Mouse (Mus musculus): ENCODE results near the gene Pbx2.
A peak's percentile ranks its signal among the peaks of the same experiment; 100 is the strongest.

Gene Pbx2

GRCm38 (mm10) chr17:34603375-34604060 lies 12.5 kb downstream of the Pbx2 start, which contains the start of gene Rnf5:
Gene Rnf5 (minus strand): TSS chr17:34603690.
- peak; percentile 100 for DNase-seq (ENCODE audit: low read depth, low spot score)

- peak; percentile 100 for DNase-seq (ENCODE audit: low read depth, low spot score)
Measured at GRCm38 (mm10) chr17:34604061-34604508, 13.0 kb downstream of the Pbx2 start, which contains the start of gene Agpat1. Gene Agpat1 (plus strand): TSS chr17:34604262.

- DNase-seq (ENCODE audit: low read depth, low spot score) = no peak
Measured at GRCm38 (mm10) chr17:34604511-34605237, 13.6 kb downstream of the Pbx2 start.

- DNase-seq (ENCODE audit: low read depth, low spot score) = peak; percentile 88
Measured at GRCm38 (mm10) chr17:34605609-34606008, 14.5 kb downstream of the Pbx2 start.

- no peak for DNase-seq (ENCODE audit: low read depth, low spot score)
Measured at GRCm38 (mm10) chr17:34606186-34607039, 15.3 kb downstream of the Pbx2 start.

DNA sequence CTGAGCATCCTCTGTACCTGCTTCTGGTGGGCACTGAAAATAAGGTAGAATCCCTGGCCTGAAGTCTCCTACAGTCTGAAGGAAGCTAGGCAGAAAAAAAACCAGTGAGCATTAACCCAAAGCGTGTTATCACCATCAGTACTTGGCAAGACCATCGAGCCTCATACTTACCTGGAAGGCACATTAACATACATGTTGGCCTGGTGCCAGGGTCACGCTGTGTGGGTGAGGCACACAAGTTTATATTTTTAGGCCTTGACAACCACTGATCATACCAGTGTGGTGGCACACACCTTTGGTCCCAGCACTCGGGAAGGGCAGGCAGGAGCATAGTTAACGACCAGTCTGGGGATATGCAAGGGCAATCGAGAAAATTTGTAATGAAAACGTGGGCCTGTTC lies 16.9 kb downstream of the Pbx2 start:
- DNase-seq (ENCODE audit: low read depth, low spot score) = no peak

DNA sequence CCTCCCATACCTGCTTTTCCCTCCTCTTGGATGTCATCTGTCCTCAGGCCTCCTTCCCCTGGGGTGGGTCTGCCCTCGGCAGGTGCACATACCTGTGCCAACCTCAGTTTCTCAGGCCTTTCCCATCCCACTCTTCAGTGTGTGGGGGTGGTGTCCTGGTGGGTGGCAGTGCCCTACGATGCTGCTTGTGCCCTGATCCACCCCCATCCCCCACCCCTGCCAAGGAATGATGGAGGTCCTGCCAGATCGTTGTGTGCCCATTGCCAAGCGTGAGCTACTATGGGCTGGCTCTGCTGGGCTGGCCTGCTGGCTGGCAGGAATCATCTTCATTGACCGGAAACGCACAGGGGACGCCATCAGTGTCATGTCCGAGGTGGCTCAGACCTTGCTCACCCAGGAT lies 20.0 kb downstream of the Pbx2 start:
- DNase-seq (ENCODE audit: low read depth, low spot score) = no peak

GRCm38 (mm10) chr17:34613054-34613645 lies 22.1 kb downstream of the Pbx2 start:
- DNase-seq (ENCODE audit: low read depth, low spot score) = no peak

GRCm38 (mm10) chr17:34613830-34614229 lies 22.8 kb downstream of the Pbx2 start:
- no peak for DNase-seq (ENCODE audit: low read depth, low spot score)

DNA sequence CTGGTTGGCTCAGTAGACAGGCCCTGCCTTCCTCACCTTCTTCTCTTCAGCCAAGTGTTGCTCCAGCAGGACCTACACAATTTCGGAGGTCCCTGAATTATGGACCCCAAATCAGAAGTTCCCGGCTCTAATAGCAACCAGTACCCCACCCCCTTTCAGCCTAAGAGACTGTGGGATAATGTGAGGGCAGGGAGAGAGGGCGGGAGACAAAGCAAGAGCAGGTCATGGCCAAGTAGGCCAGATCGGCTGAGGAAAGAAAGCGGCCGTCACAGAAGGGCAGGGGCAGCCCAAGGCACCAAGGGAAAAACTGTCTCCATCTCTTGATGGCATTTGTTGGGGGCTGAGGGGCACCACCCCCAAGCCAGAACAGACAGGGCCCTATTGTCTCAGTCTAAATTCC lies 24.8 kb downstream of the Pbx2 start, which contains the start of gene Egfl8:
Gene Egfl8 (minus strand): TSS at position 101 of the 400 bp plus-strand sequence.
- no peak for DNase-seq (ENCODE audit: low read depth, low spot score)

GRCm38 (mm10) chr17:34618999-34619398 lies 27.9 kb downstream of the Pbx2 start:
- DNase-seq (ENCODE audit: low read depth, low spot score) = peak; percentile 56

DNA sequence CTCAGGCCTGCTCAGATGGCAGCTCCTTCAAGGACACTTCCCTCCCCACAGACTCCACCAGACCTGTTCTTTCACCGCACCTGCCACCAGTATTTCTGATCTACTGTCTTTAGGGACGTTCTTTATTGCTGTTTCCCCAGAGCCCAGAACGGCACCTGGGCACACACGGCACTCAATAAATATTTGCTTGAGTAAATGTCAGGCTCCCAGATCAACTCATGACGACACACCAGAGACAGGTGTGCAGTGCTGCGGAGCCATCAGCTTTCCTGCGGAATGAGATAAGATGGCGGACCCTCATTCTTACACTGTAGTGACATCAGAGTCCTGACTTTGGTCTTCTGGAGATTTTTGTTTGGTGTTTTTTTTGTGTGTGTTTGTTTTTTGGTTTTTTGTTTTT lies 29.9 kb downstream of the Pbx2 start:
- DNase-seq (ENCODE audit: low read depth, low spot score) = no peak

- no peak for DNase-seq (ENCODE audit: low read depth, low spot score)
Measured at GRCm38 (mm10) chr17:34623161-34623560, 32.1 kb downstream of the Pbx2 start.

- no peak for DNase-seq (ENCODE audit: low read depth, low spot score)
Measured at GRCm38 (mm10) chr17:34624981-34625380, 33.9 kb downstream of the Pbx2 start.

DNA sequence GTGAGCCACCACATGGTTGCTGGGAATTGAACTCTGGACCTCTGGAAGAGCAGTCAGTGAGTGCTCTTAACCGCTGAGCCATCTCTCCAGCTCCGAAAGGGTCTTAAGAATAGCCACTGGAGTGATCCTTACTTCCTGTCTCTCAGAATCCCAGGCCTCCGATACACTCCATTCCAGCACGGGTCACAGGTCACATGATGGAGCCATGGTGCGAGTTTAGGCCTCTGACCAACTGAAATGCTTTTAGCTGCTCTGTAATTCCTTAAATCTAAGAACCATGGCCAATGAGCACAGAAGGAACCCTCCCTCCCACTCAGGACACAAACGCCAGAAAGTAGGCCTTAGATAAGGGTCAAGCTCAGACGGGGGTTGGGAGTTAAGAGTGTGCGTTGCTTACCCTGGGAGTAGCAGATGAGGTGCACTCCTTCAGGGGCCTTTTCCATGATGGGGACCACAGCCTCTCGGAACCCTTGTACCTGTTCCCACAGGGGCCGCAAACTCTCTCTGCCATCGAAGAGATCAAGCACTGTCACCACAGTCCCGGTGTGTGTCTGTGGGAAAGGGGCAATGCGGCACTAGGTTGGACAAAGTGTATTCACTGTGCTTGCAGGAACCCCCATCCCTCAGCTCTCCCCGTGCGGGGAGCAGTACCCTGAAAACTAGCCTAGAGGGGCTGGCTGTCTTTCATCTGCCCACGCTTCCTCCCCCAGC lies 35.2 kb downstream of the Pbx2 start:
- DNase-seq (ENCODE audit: low read depth, low spot score) = no peak

- DNase-seq (ENCODE audit: low read depth, low spot score) = peak; percentile 50
Measured at GRCm38 (mm10) chr17:34626773-34627092, 35.7 kb downstream of the Pbx2 start.

- peak; percentile 78 for DNase-seq (ENCODE audit: low read depth, low spot score)
Measured at GRCm38 (mm10) chr17:34627093-34627942, 36.3 kb downstream of the Pbx2 start.

- DNase-seq (ENCODE audit: low read depth, low spot score) = no peak
Measured at GRCm38 (mm10) chr17:34627943-34628643, 37.0 kb downstream of the Pbx2 start, which contains the start of gene Ppt2. Gene Ppt2 (minus strand): TSS chr17:34628510.

DNA sequence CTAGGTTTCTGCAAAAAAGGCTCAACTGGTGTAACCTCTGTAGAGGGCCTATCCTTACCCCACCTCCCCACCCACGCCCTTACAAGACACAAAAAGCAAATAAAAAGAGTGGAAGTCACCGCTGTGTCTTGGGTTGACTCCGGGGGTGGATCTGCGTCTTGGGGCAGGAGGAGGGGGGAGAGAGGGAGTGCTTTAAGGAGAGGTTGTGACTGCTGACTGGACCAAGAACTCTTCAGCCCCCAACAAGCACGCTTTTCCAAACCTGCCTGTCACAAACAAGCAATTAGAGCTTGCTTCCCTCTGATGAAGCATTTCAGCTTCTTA lies 37.5 kb downstream of the Pbx2 start:
- no peak for DNase-seq (ENCODE audit: low read depth, low spot score)

All from retina, postnatal 7 days (tissue).